Mouse (Mus musculus) ES-Bruce4 (cell line): ENCODE results near the gene Ice1.

Source experiments
- CTCF ChIP-seq: IDR thresholded peaks from one replicate; pipeline ENCODE4 v1.8.1; 2011; ENCODE audit warnings: low read depth, low read length
- POLR2A ChIP-seq: IDR thresholded peaks from one replicate; pipeline ENCODE4 v1.8.1; 2011; ENCODE audit warnings: low read length; ENCODE audit not compliant: insufficient read depth

DNA sequence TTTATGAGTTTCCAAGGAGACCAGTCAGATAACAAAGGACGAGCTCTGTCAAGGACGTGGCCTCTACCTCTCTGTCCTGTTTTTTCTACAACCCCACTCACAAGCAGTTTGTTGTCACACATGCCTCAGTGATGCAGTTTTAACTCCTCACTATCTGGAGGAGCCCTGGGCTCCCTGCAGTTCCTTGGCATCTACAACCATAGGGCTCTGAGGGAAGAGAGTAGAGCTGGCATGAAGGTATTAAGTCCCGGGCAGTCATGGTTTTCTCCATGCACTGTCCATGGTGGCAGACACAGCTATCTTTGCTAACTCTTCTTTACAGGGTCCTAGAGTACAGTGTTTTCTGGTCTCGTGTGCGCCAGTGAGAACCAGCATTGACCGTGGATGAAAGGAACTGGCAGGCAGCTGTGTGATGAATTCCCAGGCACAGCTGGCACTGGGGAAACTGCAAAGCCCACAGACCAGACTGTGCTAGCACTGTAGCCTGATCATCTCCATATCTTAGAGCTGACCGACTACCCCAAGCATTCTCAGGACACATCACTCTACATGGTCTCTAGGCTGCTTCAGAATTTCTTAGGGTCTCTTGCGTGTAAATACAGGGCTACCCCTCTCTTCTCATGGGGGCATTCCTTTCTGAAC lies 127.9 kb downstream of the Ice1 start:
- TF ChIP-seq CTCF (no peak), POLR2A (no peak)
